Mouse (Mus musculus) lung, postnatal 14 days (tissue): ENCODE results near the gene Micall1.

Source experiments
- DNase-seq: peaks from one replicate; pipeline ENCODE4 v3.0.0; 2021

Gene Micall1

GRCm38 (mm10) chr15:79097611-79098025 lies 11.1 kb upstream of the Micall1 start:
- DNase-seq: peak; percentile 44

- no peak for DNase-seq
Observed at GRCm38 (mm10) chr15:79098220-79098619, 10.5 kb upstream of the Micall1 start.

- peak; percentile 50 for DNase-seq
Observed at GRCm38 (mm10) chr15:79098868-79099267, 9.8 kb upstream of the Micall1 start.

GRCm38 (mm10) chr15:79099456-79099855 lies 9.2 kb upstream of the Micall1 start:
- DNase-seq: no peak

GRCm38 (mm10) chr15:79100391-79100790 lies 8.3 kb upstream of the Micall1 start:
- no peak for DNase-seq

GRCm38 (mm10) chr15:79101531-79101930 lies 7.2 kb upstream of the Micall1 start:
- DNase-seq: no peak

GRCm38 (mm10) chr15:79103264-79103663 lies 5.4 kb upstream of the Micall1 start:
- no peak for DNase-seq

- DNase-seq: no peak
Observed at GRCm38 (mm10) chr15:79105804-79106203, 2.9 kb upstream of the Micall1 start.

GRCm38 (mm10) chr15:79107966-79108365 lies 732 bp upstream of the Micall1 start:
- no peak for DNase-seq

GRCm38 (mm10) chr15:79109321-79109934 lies 730 bp downstream of the Micall1 start:
- no peak for DNase-seq

GRCm38 (mm10) chr15:79110031-79110430 lies 1.3 kb downstream of the Micall1 start:
- no peak for DNase-seq

GRCm38 (mm10) chr15:79110528-79110927 lies 1.8 kb downstream of the Micall1 start:
- no peak for DNase-seq

GRCm38 (mm10) chr15:79111774-79112173 lies 3.1 kb downstream of the Micall1 start:
- no peak for DNase-seq

- no peak for DNase-seq
Observed at GRCm38 (mm10) chr15:79115276-79115675, 6.6 kb downstream of the Micall1 start.

- DNase-seq: no peak
Observed at GRCm38 (mm10) chr15:79119491-79119890, 10.8 kb downstream of the Micall1 start.

- DNase-seq: no peak
Observed at GRCm38 (mm10) chr15:79122119-79122518, 13.4 kb downstream of the Micall1 start.

- no peak for DNase-seq
Observed at GRCm38 (mm10) chr15:79122546-79122945, 13.8 kb downstream of the Micall1 start.

GRCm38 (mm10) chr15:79123751-79124150 lies 15.1 kb downstream of the Micall1 start:
- DNase-seq: no peak

GRCm38 (mm10) chr15:79124331-79124875 lies 15.7 kb downstream of the Micall1 start:
- DNase-seq: no peak

GRCm38 (mm10) chr15:79126217-79126932 lies 17.7 kb downstream of the Micall1 start:
- DNase-seq: peak; percentile 73

GRCm38 (mm10) chr15:79127101-79127500 lies 18.4 kb downstream of the Micall1 start:
- DNase-seq: no peak

GRCm38 (mm10) chr15:79128208-79128607 lies 19.5 kb downstream of the Micall1 start:
- DNase-seq: no peak

- no peak for DNase-seq
Observed at GRCm38 (mm10) chr15:79129311-79129710, 20.6 kb downstream of the Micall1 start.

GRCm38 (mm10) chr15:79130782-79131181 lies 22.1 kb downstream of the Micall1 start:
- peak; percentile 78 for DNase-seq
